Mouse (Mus musculus) kidney, embryonic 15.5 days (tissue): Measurements from ENCODE around the gene Syde1. TPM values are rescaled to one million over a fixed set of nuclear protein-coding genes. Genes with fewer than 3 reads are reported as not detected.
A peak's percentile ranks its signal among the peaks of the same experiment; 100 is the strongest.

ENCODE experiments used
- ATAC-seq: fragments of 200-750 bp; cut with Nextera tagmentation; replicated peaks from 2 replicates; pipeline ENCODE4 v1.8.0; 2017; ENCODE audit warnings: moderate TSS enrichment; ENCODE audit not compliant: low FRiP score
- H3K27ac ChIP-seq: fragments of 300-500 bp; sonication (generic); 2 replicates; pipeline ENCODE4 v1.5.1; 2015; ENCODE audit warnings: mild to moderate bottlenecking, inconsistent platforms
- H3K27me3 ChIP-seq: fragments of 300-500 bp; sonication (generic); 2 replicates; pipeline ENCODE4 v1.6.1; 2015; ENCODE audit warnings: inconsistent platforms
- H3K36me3 ChIP-seq: fragments of 300-500 bp; sonication (generic); 2 replicates; pipeline ENCODE4 v1.6.1; 2015; ENCODE audit warnings: inconsistent platforms
- H3K4me1 ChIP-seq: fragments of 300-500 bp; sonication (generic); 2 replicates; pipeline ENCODE4 v1.6.1; 2015; ENCODE audit warnings: inconsistent platforms
- H3K4me2 ChIP-seq: fragments of 300-500 bp; sonication (generic); 2 replicates; pipeline ENCODE4 v1.6.1; 2015; ENCODE audit warnings: moderate library complexity, mild to moderate bottlenecking, inconsistent platforms
- H3K4me3 ChIP-seq: fragments of 300-500 bp; sonication (generic); replicated peaks from 2 replicates; pipeline ENCODE4 v1.5.1; 2015; ENCODE audit warnings: mild to moderate bottlenecking, inconsistent platforms
- H3K9ac ChIP-seq: fragments of 300-500 bp; sonication (generic); 2 replicates; pipeline ENCODE4 v1.6.1; 2015; ENCODE audit warnings: mild to moderate bottlenecking, inconsistent platforms
- H3K9me3 ChIP-seq: fragments of 300-500 bp; sonication (generic); replicated peaks from 2 replicates; pipeline ENCODE4 v1.6.1; 2016; ENCODE audit warnings: inconsistent platforms
- WGBS: fragments of 180-500 bp; shearing (Covaris S2); methylation state at CpG from one replicate; pipeline ENCODE4 v1.1.7; 2015; ENCODE audit warnings: mixed read lengths; 5-methylcytosine and 5-hydroxymethylcytosine counted together
- polyA plus RNA-seq: library from polyadenylated mRNA; unstranded; fragments of >200 nt; fragmentation: Nextera tagmentation; extraction: Ambion mirVana; gene quantifications from 2 replicates; pipeline ENCODE4 v1.2.1, GENCODE M21; 2015

Syde1 gene
- polyA plus RNA-seq, 1 experiment from 2014 or later, result 18.7 TPM

DNA sequence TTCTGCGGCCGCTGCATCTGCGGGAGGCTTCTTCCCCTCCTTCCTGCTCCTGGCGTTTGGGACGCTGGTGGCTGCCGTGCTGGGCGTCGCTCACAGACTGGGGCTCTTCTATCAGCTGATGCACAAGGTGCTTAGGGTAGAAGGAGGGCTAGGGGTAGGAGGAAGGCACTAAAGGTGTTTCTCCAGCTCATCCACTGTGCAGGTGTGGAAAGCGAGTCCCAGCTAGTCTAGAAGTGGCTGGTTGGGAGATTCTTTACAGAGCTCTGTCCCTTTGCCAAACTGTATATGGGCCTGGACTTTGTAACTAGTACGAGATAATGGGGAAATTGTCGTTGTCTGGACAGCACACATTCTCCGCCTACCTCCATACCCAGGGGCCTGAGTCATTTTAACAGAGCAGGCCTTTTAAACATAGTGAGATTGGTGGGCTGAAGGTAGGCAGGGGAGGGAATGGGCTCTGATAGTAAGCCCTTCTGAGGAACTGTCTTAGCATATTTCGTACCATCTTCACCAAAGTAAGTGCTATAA is 16.6 kb downstream of the Syde1 start:
- H3K27ac ChIP-seq, result peak overlapping the region; percentile 92
- H3K27me3 ChIP-seq, result no peaks in the 10 kb centered on the region
- 11% methylated on average over 13 of the region's 13 CpGs for WGBS
- H3K4me2 ChIP-seq, result peak overlapping the region; percentile 65
- peak overlapping the region; percentile 64 for H3K9ac ChIP-seq
- ATAC-seq, result peak; percentile 59
- no peaks in the 10 kb centered on the region for H3K9me3 ChIP-seq
- peaks cover 8% of the 10 kb centered on the region for H3K4me1 ChIP-seq
- peaks cover 33% of the 10 kb centered on the region for H3K36me3 ChIP-seq
- H3K4me3 ChIP-seq, result peak overlapping the region; percentile 79

DNA sequence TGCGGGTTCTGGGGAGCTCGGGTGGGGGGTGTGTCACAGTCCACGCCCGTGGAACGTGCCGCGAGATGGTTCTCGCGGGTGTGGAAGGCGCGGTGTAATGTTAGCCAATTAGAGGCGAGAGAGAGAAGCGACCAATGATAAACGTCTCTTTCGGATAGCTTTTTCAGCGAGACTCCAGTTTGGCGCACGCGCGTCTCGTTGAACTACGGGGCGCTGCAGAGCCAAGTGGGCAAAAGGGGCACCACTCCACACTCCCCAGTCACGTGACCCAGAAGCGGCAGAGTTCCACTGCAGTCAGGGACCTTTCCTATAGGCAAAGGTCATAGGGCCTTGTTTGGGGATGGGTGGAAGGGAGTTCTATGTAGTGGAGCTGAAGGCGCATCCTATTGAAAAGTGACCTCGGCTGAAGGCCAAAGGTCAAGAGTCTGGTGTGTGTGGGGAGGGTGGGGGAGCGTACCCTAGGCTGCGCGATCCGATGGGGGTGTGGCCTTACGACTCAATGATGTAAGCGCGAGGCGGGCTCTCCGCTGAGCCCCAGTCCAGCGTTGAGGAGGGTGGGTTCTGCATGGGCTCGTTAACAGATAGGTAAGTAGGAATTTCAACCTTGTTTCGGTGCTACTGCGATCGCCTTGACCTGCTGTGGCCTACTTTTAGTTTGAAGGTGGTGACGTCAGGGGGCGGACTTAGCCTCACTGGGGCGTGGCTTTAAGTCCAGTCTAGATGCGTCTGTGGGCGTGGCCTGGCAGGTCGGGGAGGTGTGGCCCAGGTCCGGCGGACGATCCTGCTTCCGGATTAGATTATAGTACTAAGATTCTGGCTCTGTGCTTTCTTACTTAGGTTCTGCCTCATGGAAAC is 17.3 kb downstream of the Syde1 start, which contains the start of gene Ilvbl:
Gene Ilvbl (plus strand): TSS at position 97 of the 855 bp plus-strand sequence.
- H3K4me1 ChIP-seq, result peaks cover 8% of the 10 kb centered on the region
- H3K9ac ChIP-seq, result peak within 1 kb of the TSS; percentile 64
- under 1% methylated on average over 51 of the region's 51 CpGs for WGBS
- H3K4me2 ChIP-seq, result peak within 1 kb of the TSS; percentile 65
- peak within 1 kb of the TSS; percentile 92 for H3K27ac ChIP-seq
- no peaks in the 10 kb centered on the region for H3K9me3 ChIP-seq
- peak; percentile 90 for ATAC-seq
- H3K27me3 ChIP-seq, result no peaks in the 10 kb centered on the region
- H3K4me3 ChIP-seq, result peak within 1 kb of the TSS; percentile 79
- peaks cover 26% of the 10 kb centered on the region for H3K36me3 ChIP-seq

DNA sequence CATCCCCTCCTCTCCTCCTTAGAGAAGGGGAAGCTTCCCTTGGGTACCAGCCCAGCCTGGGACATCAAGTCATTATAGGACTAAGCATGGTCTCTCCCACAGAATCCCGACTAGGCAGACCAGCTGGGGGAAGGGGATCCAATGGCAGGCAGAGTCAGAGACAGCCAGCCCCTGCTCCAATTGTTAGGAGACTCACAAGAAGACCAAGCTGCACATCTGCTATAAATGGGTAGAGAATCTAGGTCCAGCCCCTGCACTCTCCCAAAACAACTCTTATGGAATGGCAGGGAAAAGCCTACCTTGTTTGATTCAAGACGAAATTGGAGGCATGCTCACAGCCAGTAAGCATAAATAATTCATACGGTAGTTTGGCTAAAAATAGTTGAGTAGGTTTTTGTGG is 18.5 kb downstream of the Syde1 start:
- no peak overlapping the region for H3K4me2 ChIP-seq
- H3K9ac ChIP-seq, result no peak overlapping the region
- ATAC-seq, result no peak
- H3K27me3 ChIP-seq, result no peaks in the 10 kb centered on the region
- WGBS, result 77% methylated on average over 3 of the region's 3 CpGs
- H3K4me3 ChIP-seq, result no peak overlapping the region
- peaks cover 14% of the 10 kb centered on the region for H3K36me3 ChIP-seq
- H3K4me1 ChIP-seq, result peaks cover 8% of the 10 kb centered on the region
- H3K9me3 ChIP-seq, result no peaks in the 10 kb centered on the region
- H3K27ac ChIP-seq, result no peak overlapping the region

DNA sequence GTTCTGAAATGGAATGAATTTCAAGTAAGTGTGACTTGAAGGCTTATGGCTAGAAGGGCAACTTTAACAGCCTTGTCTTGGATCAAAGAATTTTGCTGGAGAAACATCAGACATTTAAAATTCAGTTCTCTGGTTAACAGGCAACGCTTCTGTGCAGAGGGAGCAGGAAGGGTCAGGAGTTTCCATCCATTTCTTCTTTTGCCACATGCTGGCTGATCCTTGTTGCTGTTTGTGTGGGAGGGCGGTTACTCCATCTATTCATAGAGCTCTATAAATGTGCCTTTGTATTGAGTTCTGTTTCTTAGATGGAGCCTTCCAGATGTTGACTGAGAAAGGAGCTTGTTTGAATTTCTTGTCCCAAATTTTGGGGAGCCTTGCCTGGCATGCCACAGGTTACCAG is 20.9 kb downstream of the Syde1 start:
- Histone ChIP-seq H3K4me1 (peaks cover 8% of the 10 kb centered on the region), H3K4me3 (no peak overlapping the region), H3K27ac (no peak overlapping the region), H3K27me3 (no peaks in the 10 kb centered on the region), H3K9me3 (no peaks in the 10 kb centered on the region), H3K36me3 (no peaks in the 10 kb centered on the region), H3K9ac (no peak overlapping the region), H3K4me2 (no peak overlapping the region)
- no peak for ATAC-seq
- WGBS, result 47% methylated on average over 2 of the region's 2 CpGs

DNA sequence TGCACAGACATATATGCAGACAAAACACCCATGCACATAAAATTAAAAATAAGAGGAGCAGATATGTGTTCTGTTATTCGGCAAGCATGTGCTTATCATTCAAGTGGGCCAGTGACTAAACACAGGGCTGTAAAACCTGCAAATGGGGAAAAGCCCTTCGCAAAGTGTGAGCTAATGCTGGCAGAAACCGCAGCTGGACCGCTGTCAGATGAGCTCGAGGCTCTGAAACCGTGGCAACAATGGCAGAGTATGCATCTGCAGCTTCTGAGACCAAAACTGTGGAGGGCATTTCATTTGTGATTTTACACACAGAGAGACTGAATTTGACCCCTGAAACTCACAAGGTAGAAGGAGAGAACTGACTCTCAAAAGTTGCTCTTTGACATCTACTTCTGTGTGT is 21.3 kb downstream of the Syde1 start:
- Histone ChIP-seq H3K9ac (no peak overlapping the region), H3K36me3 (no peaks in the 10 kb centered on the region), H3K4me2 (no peak overlapping the region), H3K4me3 (no peak overlapping the region), H3K9me3 (no peaks in the 10 kb centered on the region), H3K27me3 (no peaks in the 10 kb centered on the region), H3K4me1 (peaks cover 4% of the 10 kb centered on the region), H3K27ac (no peak overlapping the region)
- ATAC-seq, result no peak
- 61% methylated on average over 6 of the region's 6 CpGs for WGBS

DNA sequence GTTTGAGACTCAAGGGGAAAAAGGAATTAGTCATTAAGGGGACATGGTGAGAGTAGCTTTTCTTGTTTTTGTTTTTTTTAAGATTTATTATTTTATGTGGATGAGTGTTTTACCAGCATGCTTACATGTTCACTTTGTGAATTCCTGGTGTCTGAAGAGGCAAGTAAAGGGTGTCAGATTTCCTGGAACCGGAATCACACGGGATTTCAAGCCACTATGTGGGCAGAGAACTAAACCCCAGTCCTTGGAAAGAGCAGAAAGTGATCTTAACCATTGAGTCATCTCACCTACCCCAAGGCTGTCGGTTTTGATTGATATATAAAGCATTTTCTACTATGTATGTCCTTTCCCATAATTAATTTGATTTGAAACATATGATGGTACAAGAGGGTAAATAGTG is 22.1 kb downstream of the Syde1 start:
- 48% methylated on average over 3 of the region's 3 CpGs for WGBS
- H3K36me3 ChIP-seq, result no peaks in the 10 kb centered on the region
- no peak for ATAC-seq
- no peaks in the 10 kb centered on the region for H3K27me3 ChIP-seq
- no peak overlapping the region for H3K4me3 ChIP-seq
- no peaks in the 10 kb centered on the region for H3K4me1 ChIP-seq
- no peak overlapping the region for H3K9ac ChIP-seq
- H3K27ac ChIP-seq, result no peak overlapping the region
- no peaks in the 10 kb centered on the region for H3K9me3 ChIP-seq
- H3K4me2 ChIP-seq, result no peak overlapping the region

DNA sequence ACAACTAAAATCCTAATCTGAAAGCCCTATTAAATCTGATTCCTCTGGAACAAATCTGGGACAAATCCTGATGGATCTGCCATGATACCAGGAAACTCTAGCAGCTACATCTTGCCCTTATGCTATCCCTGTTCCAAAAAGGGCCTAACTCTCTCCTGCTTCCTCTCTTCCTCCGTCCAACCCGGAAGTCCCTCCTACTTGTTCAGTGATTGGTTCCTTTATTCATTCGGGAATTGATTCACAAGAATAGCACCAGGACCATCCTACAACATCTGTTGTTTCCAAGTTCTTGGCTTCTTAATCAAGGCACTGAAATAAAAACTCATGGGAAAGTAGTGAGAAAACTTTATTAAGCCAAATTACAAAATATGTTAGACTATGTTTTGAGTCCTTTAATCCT is 22.6 kb downstream of the Syde1 start:
- Histone ChIP-seq H3K4me2 (no peak overlapping the region), H3K27ac (no peak overlapping the region), H3K9ac (no peak overlapping the region), H3K36me3 (no peaks in the 10 kb centered on the region), H3K9me3 (no peaks in the 10 kb centered on the region), H3K4me3 (no peak overlapping the region), H3K27me3 (no peaks in the 10 kb centered on the region), H3K4me1 (no peaks in the 10 kb centered on the region)
- no peak for ATAC-seq
- WGBS, result 86% methylated on average over 3 of the region's 3 CpGs

DNA sequence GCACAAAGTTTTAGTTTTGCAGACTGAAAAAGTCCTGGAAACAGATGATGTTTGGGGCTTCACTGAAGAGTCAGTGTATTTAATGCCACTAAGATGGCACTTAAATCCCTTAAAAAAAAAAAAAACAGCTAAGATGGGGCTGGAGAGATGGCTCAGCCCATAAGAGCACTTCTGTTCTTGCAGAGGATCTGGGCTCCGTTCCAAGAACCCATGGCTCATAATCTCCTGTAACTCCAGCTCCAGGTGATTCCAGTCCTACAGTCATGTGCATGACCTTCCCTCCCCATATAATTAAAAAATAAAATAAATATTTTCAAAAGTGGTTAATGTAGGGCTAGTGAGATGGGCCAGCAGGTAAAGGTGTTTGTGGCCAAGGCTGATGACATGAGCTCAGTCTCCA is 26.7 kb downstream of the Syde1 start:
- Histone ChIP-seq H3K4me2 (no peak overlapping the region), H3K4me3 (no peak overlapping the region), H3K36me3 (no peaks in the 10 kb centered on the region), H3K9ac (no peak overlapping the region), H3K27ac (no peak overlapping the region), H3K9me3 (no peaks in the 10 kb centered on the region), H3K4me1 (no peaks in the 10 kb centered on the region), H3K27me3 (no peaks in the 10 kb centered on the region)
- 87% methylated on average over 1 of the region's 1 CpGs for WGBS
- no peak for ATAC-seq

DNA sequence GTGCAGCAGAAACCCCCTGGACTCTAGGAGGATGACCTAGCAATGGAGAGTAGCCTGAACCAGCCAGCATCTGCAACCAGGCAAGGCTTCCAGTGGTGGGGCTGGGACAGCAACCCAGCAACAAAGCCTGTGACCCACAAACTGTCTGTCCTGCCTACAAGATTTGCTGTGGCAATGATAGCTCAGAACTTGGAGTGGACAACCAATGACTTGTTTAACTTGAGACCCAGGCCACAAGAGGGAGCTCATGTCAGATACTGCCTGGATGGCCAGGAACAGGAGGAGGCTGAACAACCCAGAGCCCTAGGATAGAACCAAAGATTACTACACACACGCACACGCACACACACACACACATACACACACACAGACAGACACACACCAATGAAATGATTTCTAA is 50.8 kb downstream of the Syde1 start:
- no peak overlapping the region for H3K27ac ChIP-seq
- H3K9ac ChIP-seq, result no peak overlapping the region
- ATAC-seq, result no peak
- 85% methylated on average over 2 of the region's 2 CpGs for WGBS
- H3K4me2 ChIP-seq, result no peak overlapping the region
- no peak overlapping the region for H3K4me3 ChIP-seq
- H3K27me3 ChIP-seq, result no peaks in the 10 kb centered on the region
- no peaks in the 10 kb centered on the region for H3K36me3 ChIP-seq
- H3K9me3 ChIP-seq, result no peaks in the 10 kb centered on the region
- H3K4me1 ChIP-seq, result no peaks in the 10 kb centered on the region

Other genes starting within 250 kb of the Syde1 start
- 84.9 and 88.7 TPM in 2 replicates for gene Agpat3, start 239.5 kb downstream of the Syde1 start, polyA plus RNA-seq
- 287 and 316 TPM in 2 replicates for gene Rrp1, start 178.9 kb downstream of the Syde1 start, polyA plus RNA-seq
- 182 and 209 TPM in 2 replicates for gene Cstb, start 166.3 kb downstream of the Syde1 start, polyA plus RNA-seq
- gene Pdxk, start 127.0 kb downstream of the Syde1 start, polyA plus RNA-seq, result 17.2 and 20.4 TPM in 2 replicates
- gene Olfr1358, start 74.5 kb downstream of the Syde1 start, polyA plus RNA-seq, result not detected in 2 replicates
- gene Ilvbl, start 17.6 kb downstream of the Syde1 start, polyA plus RNA-seq, result 45.3 and 50.3 TPM in 2 replicates
- gene Olfr1357, start 26.1 kb upstream of the Syde1 start, polyA plus RNA-seq, result not detected in 2 replicates
- 0.27 TPM in 1 of 2 replicates, not detected in the other for gene Casp14, start 126.3 kb upstream of the Syde1 start, polyA plus RNA-seq
- gene Ccdc105, start 161.1 kb upstream of the Syde1 start, polyA plus RNA-seq, result not detected in 2 replicates
- 0.49 and 0.81 TPM in 2 replicates for gene Slc1a6, start 188.5 kb upstream of the Syde1 start, polyA plus RNA-seq